Mouse (Mus musculus) embryo, embryonic 10.5 days (tissue): ENCODE data around the gene Ppp2r5b.

Experiments used
- DNase-seq: peaks from one replicate; pipeline ENCODE4 v3.0.0-alpha.2; 2015; ENCODE audit warnings: low spot score

Ppp2r5b gene

GRCm38 (mm10) chr19:6235084-6236052, at the start of gene Ppp2r5b:
Gene Ppp2r5b (minus strand): TSS chr19:6235872.
- DNase-seq, result peak; percentile 94

- DNase-seq, result no peak
These were observed 49.6 kb upstream of the Ppp2r5b start for GRCm38 (mm10) chr19:6285226-6285625.

- DNase-seq, result no peak
These were observed 48.8 kb upstream of the Ppp2r5b start for GRCm38 (mm10) chr19:6284502-6284901.

- no peak for DNase-seq
These were observed 47.3 kb upstream of the Ppp2r5b start for GRCm38 (mm10) chr19:6283001-6283400.

- no peak for DNase-seq
These were observed 45.7 kb upstream of the Ppp2r5b start for GRCm38 (mm10) chr19:6281122-6282020.

GRCm38 (mm10) chr19:6280554-6280953, 44.9 kb upstream of the Ppp2r5b start:
- no peak for DNase-seq

- no peak for DNase-seq
These were observed 43.9 kb upstream of the Ppp2r5b start for GRCm38 (mm10) chr19:6279481-6280144.

GRCm38 (mm10) chr19:6278439-6279073, 42.9 kb upstream of the Ppp2r5b start:
- DNase-seq, result peak; percentile 16

GRCm38 (mm10) chr19:6277661-6278438, 42.2 kb upstream of the Ppp2r5b start:
- peak; percentile 69 for DNase-seq

- peak; percentile 99 for DNase-seq
These were observed 41.1 kb upstream of the Ppp2r5b start, which contains the start of gene Ehd1 for GRCm38 (mm10) chr19:6276426-6277421. Gene Ehd1 (plus strand): TSS chr19:6276725.

GRCm38 (mm10) chr19:6275740-6276389, 40.2 kb upstream of the Ppp2r5b start:
- DNase-seq, result no peak

GRCm38 (mm10) chr19:6273998-6274608, 38.4 kb upstream of the Ppp2r5b start:
- no peak for DNase-seq

GRCm38 (mm10) chr19:6273592-6273991, 37.9 kb upstream of the Ppp2r5b start:
- no peak for DNase-seq

- no peak for DNase-seq
These were observed 37.1 kb upstream of the Ppp2r5b start for GRCm38 (mm10) chr19:6272738-6273137.

- DNase-seq, result no peak
These were observed 36.4 kb upstream of the Ppp2r5b start for GRCm38 (mm10) chr19:6272053-6272452.

GRCm38 (mm10) chr19:6271206-6271605, 35.5 kb upstream of the Ppp2r5b start:
- DNase-seq, result no peak

GRCm38 (mm10) chr19:6270661-6271060, 35.0 kb upstream of the Ppp2r5b start:
- DNase-seq, result no peak

- no peak for DNase-seq
These were observed 34.3 kb upstream of the Ppp2r5b start for GRCm38 (mm10) chr19:6269798-6270475.
